Mouse (Mus musculus): ENCODE measurements around the gene Angptl2. TPM values are rescaled to one million over a fixed set of nuclear protein-coding genes. Genes with fewer than 3 reads are reported as not detected.

The Angptl2 gene
- polyA plus RNA-seq, 1 experiment from 2014 or later, result 59.5 TPM

- Histone ChIP-seq H3K27me3 (ENCODE audit: control insufficient read depth, insufficient read depth, low read length) (no peaks in the 10 kb centered on the region), H3K9ac (ENCODE audit: low read length) (no peak overlapping the region), H3K4me2 (ENCODE audit: low read depth, low read length) (no peak overlapping the region), H3K36me3 (ENCODE audit: control insufficient read depth, insufficient read depth, low read length) (no peaks in the 10 kb centered on the region), H3K4me1 (ENCODE audit: control insufficient read depth, insufficient read depth, low read length) (peaks cover 3% of the 10 kb centered on the region; the same call in 1 of the 2 replicates), H3K9me3 (replicated peaks; ENCODE audit: control insufficient read depth, low read length) (no peaks in the 10 kb centered on the region), H3K4me3 (replicated peaks; ENCODE audit: low read length) (no peak overlapping the region), H3K27ac (ENCODE audit: low read length) (peak overlapping the region; percentile 39; the same call in 1 of the 2 replicates)
- 64% methylated on average over 6 of the region's 6 CpGs for WGBS
- ATAC-seq (ENCODE audit: insufficient read depth, low FRiP score), result 0 out of 2 replicates have a peak, but pooled peaks have one; percentile 29
Measured at GRCm38 (mm10) chr2:33268384-33269131, 52.7 kb downstream of the Angptl2 start.

DNA sequence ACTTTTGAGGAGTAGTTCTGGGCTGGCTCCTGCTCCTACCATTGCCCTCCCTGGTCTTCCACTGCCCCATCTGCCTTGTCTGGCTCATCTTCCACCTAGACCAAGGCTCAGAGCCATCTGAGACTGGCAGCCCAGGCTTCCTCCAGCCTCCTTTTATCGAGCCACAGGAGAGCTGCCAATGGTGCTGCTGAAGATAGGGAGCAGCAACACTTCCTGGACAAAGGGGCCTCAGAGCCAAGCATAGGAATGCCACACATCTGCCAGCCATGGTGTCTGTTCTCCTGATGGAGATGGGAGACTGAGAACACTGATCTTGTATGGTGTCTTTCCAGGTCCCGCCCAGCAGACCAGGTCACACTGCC lies 53.2 kb downstream of the Angptl2 start:
- no peaks in the 10 kb centered on the region for H3K27me3 ChIP-seq (ENCODE audit: control insufficient read depth, insufficient read depth, low read length)
- H3K4me2 ChIP-seq (ENCODE audit: low read depth, low read length), result no peak overlapping the region
- H3K27ac ChIP-seq (ENCODE audit: low read length), result no peak overlapping the region
- no peaks in the 10 kb centered on the region for H3K36me3 ChIP-seq (ENCODE audit: control insufficient read depth, insufficient read depth, low read length)
- peaks cover 3% of the 10 kb centered on the region; the same call in 1 of the 2 replicates for H3K4me1 ChIP-seq (ENCODE audit: control insufficient read depth, insufficient read depth, low read length)
- no peaks in the 10 kb centered on the region for H3K9me3 ChIP-seq (replicated peaks; ENCODE audit: control insufficient read depth, low read length)
- no peak overlapping the region for H3K4me3 ChIP-seq (replicated peaks; ENCODE audit: low read length)
- WGBS, result 84% methylated on average over 2 of the region's 2 CpGs
- ATAC-seq (ENCODE audit: insufficient read depth, low FRiP score), result no peak
- no peak overlapping the region for H3K9ac ChIP-seq (ENCODE audit: low read length)

GRCm38 (mm10) chr2:33270569-33270968 lies 54.7 kb downstream of the Angptl2 start:
- Histone ChIP-seq H3K4me2 (ENCODE audit: low read depth, low read length) (no peak overlapping the region), H3K36me3 (ENCODE audit: control insufficient read depth, insufficient read depth, low read length) (no peaks in the 10 kb centered on the region), H3K27ac (ENCODE audit: low read length) (no peak overlapping the region), H3K9ac (ENCODE audit: low read length) (no peak overlapping the region), H3K27me3 (ENCODE audit: control insufficient read depth, insufficient read depth, low read length) (no peaks in the 10 kb centered on the region), H3K9me3 (replicated peaks; ENCODE audit: control insufficient read depth, low read length) (no peaks in the 10 kb centered on the region), H3K4me3 (replicated peaks; ENCODE audit: low read length) (no peak overlapping the region), H3K4me1 (ENCODE audit: control insufficient read depth, insufficient read depth, low read length) (peaks cover under 1% of the 10 kb centered on the region; the same call in 1 of the 2 replicates)
- no peak for ATAC-seq (ENCODE audit: insufficient read depth, low FRiP score)
- WGBS, result 77% methylated on average over 2 of the region's 2 CpGs

- H3K9me3 ChIP-seq (replicated peaks; ENCODE audit: control insufficient read depth, low read length), result no peaks in the 10 kb centered on the region
- ATAC-seq (ENCODE audit: insufficient read depth, low FRiP score), result no peak
- H3K4me3 ChIP-seq (replicated peaks; ENCODE audit: low read length), result no peak overlapping the region
- H3K27ac ChIP-seq (ENCODE audit: low read length), result no peak overlapping the region
- 83% methylated on average over 1 of the region's 1 CpGs for WGBS
- H3K27me3 ChIP-seq (ENCODE audit: control insufficient read depth, insufficient read depth, low read length), result no peaks in the 10 kb centered on the region
- H3K36me3 ChIP-seq (ENCODE audit: control insufficient read depth, insufficient read depth, low read length), result no peaks in the 10 kb centered on the region
- no peaks in the 10 kb centered on the region; the same call in 1 of the 2 replicates for H3K4me1 ChIP-seq (ENCODE audit: control insufficient read depth, insufficient read depth, low read length)
- no peak overlapping the region for H3K9ac ChIP-seq (ENCODE audit: low read length)
- no peak overlapping the region for H3K4me2 ChIP-seq (ENCODE audit: low read depth, low read length)
Measured at GRCm38 (mm10) chr2:33271511-33271910, 55.6 kb downstream of the Angptl2 start.

GRCm38 (mm10) chr2:33272665-33273439 lies 57.0 kb downstream of the Angptl2 start:
- no peak overlapping the region for H3K4me2 ChIP-seq (ENCODE audit: low read depth, low read length)
- WGBS, result 63% methylated on average over 4 of the region's 4 CpGs
- H3K4me3 ChIP-seq (replicated peaks; ENCODE audit: low read length), result no peak overlapping the region
- no peaks in the 10 kb centered on the region for H3K36me3 ChIP-seq (ENCODE audit: control insufficient read depth, insufficient read depth, low read length)
- no peaks in the 10 kb centered on the region for H3K9me3 ChIP-seq (replicated peaks; ENCODE audit: control insufficient read depth, low read length)
- H3K27me3 ChIP-seq (ENCODE audit: control insufficient read depth, insufficient read depth, low read length), result no peaks in the 10 kb centered on the region
- no peak overlapping the region for H3K9ac ChIP-seq (ENCODE audit: low read length)
- no peak for ATAC-seq (ENCODE audit: insufficient read depth, low FRiP score)
- H3K27ac ChIP-seq (ENCODE audit: low read length), result peak overlapping the region; percentile 43
- no peaks in the 10 kb centered on the region; the same call in 1 of the 2 replicates for H3K4me1 ChIP-seq (ENCODE audit: control insufficient read depth, insufficient read depth, low read length)

DNA sequence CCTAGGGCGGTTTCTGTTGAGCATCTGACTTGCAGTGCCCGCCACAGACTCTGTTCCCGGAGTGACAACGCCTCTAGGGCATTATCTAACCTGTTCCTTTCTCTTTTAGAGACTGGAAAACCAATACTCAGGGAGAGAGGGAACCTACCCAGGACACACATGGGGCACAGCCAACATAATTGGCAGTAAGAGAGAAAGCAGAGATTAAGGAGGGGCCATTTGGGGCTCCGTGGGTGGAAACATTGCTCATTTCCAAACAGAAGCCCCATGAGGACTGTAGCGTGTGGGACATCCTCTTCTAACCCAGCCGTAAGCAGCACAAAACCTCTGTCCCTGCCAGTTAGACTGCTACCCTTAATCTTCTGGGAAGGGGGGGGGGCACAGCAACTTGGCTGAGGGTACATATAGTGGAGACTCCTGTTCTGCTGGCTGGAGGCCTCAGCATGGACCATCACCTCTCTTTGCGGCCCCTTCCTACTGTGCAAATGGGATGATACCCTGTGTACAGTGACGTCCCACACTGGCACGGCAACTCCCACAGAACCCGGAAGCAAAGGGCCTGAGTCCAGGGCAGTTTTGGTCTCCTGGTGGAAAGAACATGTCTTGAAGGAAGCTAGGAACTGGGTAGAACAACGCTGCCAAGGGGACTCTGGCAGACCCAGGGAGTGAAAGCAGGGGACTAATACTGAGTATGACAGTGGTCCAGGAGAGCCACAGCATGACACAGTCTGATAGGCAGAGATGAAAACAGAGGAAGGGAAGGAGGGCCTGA lies 59.0 kb downstream of the Angptl2 start:
- WGBS, result 88% methylated on average over 12 of the region's 12 CpGs
- H3K9me3 ChIP-seq (replicated peaks; ENCODE audit: control insufficient read depth, low read length), result no peaks in the 10 kb centered on the region
- no peaks in the 10 kb centered on the region for H3K27me3 ChIP-seq (ENCODE audit: control insufficient read depth, insufficient read depth, low read length)
- no peak for ATAC-seq (ENCODE audit: insufficient read depth, low FRiP score)
- H3K9ac ChIP-seq (ENCODE audit: low read length), result no peak overlapping the region
- no peak overlapping the region for H3K4me3 ChIP-seq (replicated peaks; ENCODE audit: low read length)
- H3K36me3 ChIP-seq (ENCODE audit: control insufficient read depth, insufficient read depth, low read length), result no peaks in the 10 kb centered on the region
- H3K4me1 ChIP-seq (ENCODE audit: control insufficient read depth, insufficient read depth, low read length), result no peaks in the 10 kb centered on the region
- H3K27ac ChIP-seq (ENCODE audit: low read length), result no peak overlapping the region
- no peak overlapping the region for H3K4me2 ChIP-seq (ENCODE audit: low read depth, low read length)

- Histone ChIP-seq H3K4me1 (ENCODE audit: control insufficient read depth, insufficient read depth, low read length) (0 out of 2 replicates have a peak, but pooled peaks cover 5% of the 10 kb centered on the region), H3K9ac (ENCODE audit: low read length) (no peak overlapping the region), H3K27ac (ENCODE audit: low read length) (no peak overlapping the region), H3K4me2 (ENCODE audit: low read depth, low read length) (no peak overlapping the region), H3K36me3 (ENCODE audit: control insufficient read depth, insufficient read depth, low read length) (no peaks in the 10 kb centered on the region), H3K4me3 (replicated peaks; ENCODE audit: low read length) (no peak overlapping the region), H3K27me3 (ENCODE audit: control insufficient read depth, insufficient read depth, low read length) (no peaks in the 10 kb centered on the region), H3K9me3 (replicated peaks; ENCODE audit: control insufficient read depth, low read length) (no peaks in the 10 kb centered on the region)
- ATAC-seq (ENCODE audit: insufficient read depth, low FRiP score), result no peak
- 82% methylated on average over 10 of the region's 10 CpGs for WGBS
Measured at GRCm38 (mm10) chr2:33279758-33280157, 63.9 kb downstream of the Angptl2 start.

DNA sequence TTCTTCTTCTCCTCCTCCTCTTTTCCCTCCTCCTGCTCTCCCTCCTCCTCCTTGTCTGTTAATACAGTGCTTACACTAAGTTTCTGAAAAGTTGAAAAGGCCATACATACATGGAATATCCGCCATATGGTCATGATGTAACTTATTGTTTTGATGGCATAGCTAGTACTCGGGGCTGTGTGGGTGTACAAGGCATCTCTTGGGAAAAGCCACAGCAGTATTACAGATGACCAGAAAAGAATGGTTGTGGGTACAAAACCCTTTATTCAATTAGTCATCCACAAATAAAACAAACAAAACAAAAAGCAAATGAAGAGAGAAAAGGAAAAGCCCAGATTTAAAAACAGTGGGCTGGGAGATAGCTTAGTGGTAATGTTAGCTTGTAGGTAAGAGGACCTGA lies 64.7 kb downstream of the Angptl2 start:
- Histone ChIP-seq H3K9ac (ENCODE audit: low read length) (no peak overlapping the region), H3K4me2 (ENCODE audit: low read depth, low read length) (no peak overlapping the region), H3K27ac (ENCODE audit: low read length) (no peak overlapping the region), H3K4me3 (replicated peaks; ENCODE audit: low read length) (no peak overlapping the region), H3K9me3 (replicated peaks; ENCODE audit: control insufficient read depth, low read length) (no peaks in the 10 kb centered on the region), H3K36me3 (ENCODE audit: control insufficient read depth, insufficient read depth, low read length) (no peaks in the 10 kb centered on the region), H3K4me1 (ENCODE audit: control insufficient read depth, insufficient read depth, low read length) (0 out of 2 replicates have a peak, but pooled peaks cover 5% of the 10 kb centered on the region), H3K27me3 (ENCODE audit: control insufficient read depth, insufficient read depth, low read length) (no peaks in the 10 kb centered on the region)
- 60% methylated on average over 2 of the region's 2 CpGs for WGBS
- no peak for ATAC-seq (ENCODE audit: insufficient read depth, low FRiP score)
